Mouse (Mus musculus) kidney, adult 18-20 months (tissue): Measurements from ENCODE around the gene Tmem206.

ENCODE experiments used
- DNase-seq: peaks from one replicate; pipeline ENCODE4 v3.0.0; 2021

The Tmem206 gene

GRCm38 (mm10) chr1:191311296-191311898, 14.3 kb upstream of the Tmem206 start:
- no peak for DNase-seq

GRCm38 (mm10) chr1:191312513-191312941, 13.2 kb upstream of the Tmem206 start:
- DNase-seq = peak; percentile 93

GRCm38 (mm10) chr1:191313158-191313557, 12.6 kb upstream of the Tmem206 start:
- DNase-seq = peak; percentile 21

GRCm38 (mm10) chr1:191313926-191314325, 11.8 kb upstream of the Tmem206 start:
- no peak for DNase-seq

GRCm38 (mm10) chr1:191316818-191317217, 8.9 kb upstream of the Tmem206 start:
- no peak for DNase-seq

- DNase-seq = peak; percentile 84
Measured at GRCm38 (mm10) chr1:191317591-191318196, 8.0 kb upstream of the Tmem206 start, which contains the start of gene Nenf. TSS of gene Nenf (minus strand) at chr1:191318194.

- DNase-seq = no peak
Measured at GRCm38 (mm10) chr1:191318686-191319085, 7.0 kb upstream of the Tmem206 start.

GRCm38 (mm10) chr1:191323381-191323780, 2.3 kb upstream of the Tmem206 start:
- no peak for DNase-seq

GRCm38 (mm10) chr1:191324733-191325590, 750 bp upstream of the Tmem206 start:
- no peak for DNase-seq

- peak; percentile 51 for DNase-seq
Measured at GRCm38 (mm10) chr1:191326233-191326882, 646 bp downstream of the Tmem206 start.

GRCm38 (mm10) chr1:191327258-191327657, 1.5 kb downstream of the Tmem206 start:
- DNase-seq = no peak

- peak; percentile 88 for DNase-seq
Measured at GRCm38 (mm10) chr1:191328019-191328441, 2.3 kb downstream of the Tmem206 start.

GRCm38 (mm10) chr1:191330356-191330755, 4.6 kb downstream of the Tmem206 start:
- peak; percentile 39 for DNase-seq

- DNase-seq = no peak
Measured at GRCm38 (mm10) chr1:191334500-191334899, 8.8 kb downstream of the Tmem206 start.

- no peak for DNase-seq
Measured at GRCm38 (mm10) chr1:191339876-191340275, 14.2 kb downstream of the Tmem206 start.

- DNase-seq = peak; percentile 21
Measured at GRCm38 (mm10) chr1:191340530-191340929, 14.8 kb downstream of the Tmem206 start.

GRCm38 (mm10) chr1:191347602-191348001, 21.9 kb downstream of the Tmem206 start:
- DNase-seq = no peak

GRCm38 (mm10) chr1:191348592-191348991, 22.9 kb downstream of the Tmem206 start:
- no peak for DNase-seq

GRCm38 (mm10) chr1:191348996-191349395, 23.3 kb downstream of the Tmem206 start:
- no peak for DNase-seq

- no peak for DNase-seq
Measured at GRCm38 (mm10) chr1:191349486-191350037, 23.9 kb downstream of the Tmem206 start.

- no peak for DNase-seq
Measured at GRCm38 (mm10) chr1:191350355-191350754, 24.6 kb downstream of the Tmem206 start.

GRCm38 (mm10) chr1:191352786-191353488, 27.2 kb downstream of the Tmem206 start:
- peak; percentile 54 for DNase-seq
